Mouse (Mus musculus) hindbrain, embryonic 10.5 days (tissue): Measurements from ENCODE around the gene Tbx1. TPM values are rescaled to one million over a fixed set of nuclear protein-coding genes. Genes with fewer than 3 reads are reported as not detected.

Experiments used
- DNase-seq: peaks from one replicate; pipeline ENCODE4 v3.0.0-alpha.2; 2017; ENCODE audit warnings: low spot score
- H3K27ac ChIP-seq: fragments of 300-500 bp; sonication (generic); 2 replicates; pipeline ENCODE4 v1.5.1; 2016; ENCODE audit warnings: mild to moderate bottlenecking, moderate library complexity
- H3K27me3 ChIP-seq: fragments of 300-500 bp; sonication (generic); 2 replicates; pipeline ENCODE4 v1.6.1; 2016; ENCODE audit warnings: mild to moderate bottlenecking; ENCODE audit not compliant: poor library complexity, insufficient read depth, severe bottlenecking
- H3K36me3 ChIP-seq: fragments of 300-500 bp; sonication (generic); 2 replicates; pipeline ENCODE4 v1.6.1; 2016; ENCODE audit warnings: mild to moderate bottlenecking, moderate library complexity
- H3K4me1 ChIP-seq: fragments of 300-500 bp; sonication (generic); replicated peaks from 2 replicates; pipeline ENCODE4 v1.6.1; 2016; ENCODE audit warnings: mild to moderate bottlenecking
- H3K4me3 ChIP-seq: fragments of 300-500 bp; sonication (generic); 2 replicates; pipeline ENCODE4 v1.5.1; 2016; ENCODE audit warnings: mild to moderate bottlenecking, moderate library complexity
- H3K9me3 ChIP-seq: fragments of 300-500 bp; sonication (generic); 2 replicates; pipeline ENCODE4 v1.6.1; 2016; ENCODE audit warnings: mild to moderate bottlenecking, moderate library complexity
- WGBS: fragments of 180-500 bp; shearing (Covaris S2); methylation state at CpG from one replicate; pipeline ENCODE4 v1.1.7; 2016; 5-methylcytosine and 5-hydroxymethylcytosine counted together
- polyA plus RNA-seq: library from polyadenylated mRNA; unstranded; fragments of >200 nt; fragmentation: Nextera tagmentation; extraction: Ambion mirVana; gene quantifications from 2 replicates; pipeline ENCODE4 v1.2.1, GENCODE M21; 2016

Tbx1 gene
- polyA plus RNA-seq, 1 experiment from 2014 or later: 15.3 TPM

DNA sequence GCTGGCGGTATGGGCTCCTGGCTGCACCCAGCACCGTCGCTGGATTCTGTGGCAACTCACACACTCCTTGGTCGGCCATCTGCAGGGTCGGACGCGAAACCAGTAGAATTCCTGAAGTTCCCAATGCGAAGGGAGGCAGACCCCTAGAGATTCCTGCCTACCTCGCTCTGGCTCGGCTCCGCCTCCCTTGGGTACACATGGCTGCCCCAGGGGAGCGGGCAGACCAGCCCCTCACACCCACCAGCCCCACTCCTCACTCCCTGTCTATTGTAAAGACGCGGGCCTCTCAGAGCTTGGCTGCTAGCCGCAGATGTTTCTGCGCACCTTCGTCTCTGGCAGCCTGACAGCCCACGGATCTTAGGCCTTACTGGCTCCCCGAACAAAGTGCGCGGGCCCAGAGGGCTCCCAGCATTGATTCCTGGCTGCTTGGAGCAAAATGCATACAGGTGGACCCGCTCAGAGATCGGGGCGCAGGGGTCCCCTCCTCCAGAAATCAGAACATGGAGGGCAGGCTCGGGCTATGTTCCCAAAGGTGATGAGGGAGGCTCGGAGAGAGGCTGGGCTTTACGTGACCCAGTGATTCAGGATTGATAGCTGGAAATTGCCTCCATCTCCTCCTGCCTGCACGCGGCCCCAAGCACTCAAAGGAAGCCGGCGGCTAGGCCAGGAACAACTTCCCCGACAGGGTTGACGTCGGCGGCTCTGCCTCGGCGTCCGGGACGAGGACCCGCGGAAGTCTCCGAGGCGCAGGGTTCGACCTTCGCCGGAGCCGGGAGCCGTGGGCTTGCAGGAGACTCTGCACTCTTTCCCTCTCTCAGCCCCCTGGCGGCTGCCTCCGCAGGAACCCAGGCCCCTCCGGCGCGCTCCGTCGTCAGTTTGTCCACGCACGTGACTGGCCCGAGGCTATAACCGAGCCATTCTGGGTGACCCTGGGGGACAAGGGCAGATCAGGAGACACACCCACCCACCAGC is 862 bp upstream of the Tbx1 start:
- 1% methylated on average over 59 of the region's 59 CpGs for WGBS
- peaks cover 56% of the 10 kb centered on the region for H3K4me1 ChIP-seq

DNA sequence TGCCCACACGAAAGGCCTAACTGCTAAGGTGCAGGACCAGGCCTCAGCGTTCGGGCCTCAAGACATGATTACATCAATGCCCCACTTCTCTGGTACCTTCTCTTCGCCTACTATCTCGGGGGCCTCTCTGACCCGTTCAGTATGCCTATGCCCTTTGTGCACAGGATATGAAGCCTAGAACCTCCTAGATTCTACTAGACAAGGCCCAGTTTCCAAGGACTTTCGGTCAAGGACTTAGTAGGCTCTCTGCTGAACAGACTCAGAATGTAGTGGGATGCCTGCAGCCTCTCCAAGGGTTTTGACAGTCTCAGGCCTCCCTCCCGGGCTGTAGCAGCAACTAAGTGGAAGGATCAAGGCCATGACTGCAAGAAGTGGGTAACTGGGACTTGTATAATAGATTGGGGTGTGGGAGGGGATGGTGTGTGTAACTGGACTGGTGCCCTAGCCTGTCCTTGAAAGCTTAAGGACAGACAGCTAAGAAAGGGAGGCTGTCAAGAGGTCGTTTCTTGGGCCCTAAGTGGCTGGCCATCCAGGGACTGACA is 1.3 kb downstream of the Tbx1 start:
- H3K27me3 ChIP-seq: peaks cover 99% of the 10 kb centered on the region
- no peak overlapping the region; the same call in 1 of the 2 replicates for H3K27ac ChIP-seq
- 7% methylated on average over 9 of the region's 9 CpGs for WGBS
- H3K4me3 ChIP-seq: peak overlapping the region; percentile 58
- DNase-seq: peak; percentile 48
- no peaks in the 10 kb centered on the region for H3K9me3 ChIP-seq
- H3K36me3 ChIP-seq: no peaks in the 10 kb centered on the region
- peaks cover 72% of the 10 kb centered on the region for H3K4me1 ChIP-seq

More for the DNA sequence above, 862 bp upstream of the Tbx1 start:
- Histone ChIP-seq H3K9me3 (no peaks in the 10 kb centered on the region), H3K27ac (peak overlapping the region; percentile 53), H3K36me3 (no peaks in the 10 kb centered on the region), H3K27me3 (peaks cover 99% of the 10 kb centered on the region), H3K4me3 (peak overlapping the region; percentile 40)
- DNase-seq: peak; percentile 67

DNA sequence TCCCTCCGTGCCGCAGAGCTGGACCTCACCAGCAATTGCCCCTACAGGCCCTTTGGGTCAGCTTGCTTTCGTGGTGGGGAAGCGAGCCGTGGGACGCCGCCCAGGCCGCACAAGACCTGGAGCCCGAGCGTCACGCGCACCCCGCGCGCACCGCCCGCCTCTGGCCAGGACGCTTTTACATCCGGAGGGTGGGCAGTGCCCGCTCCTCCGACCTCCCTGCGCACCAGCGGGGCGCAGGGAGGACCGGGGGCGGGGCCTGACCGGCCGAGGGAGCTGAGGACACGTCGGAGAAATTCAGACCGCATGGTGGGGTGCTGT is 1.8 kb downstream of the Tbx1 start:
- WGBS: under 1% methylated on average over 31 of the region's 31 CpGs
- H3K27me3 ChIP-seq: peaks cover 99% of the 10 kb centered on the region
- peak; percentile 55 for DNase-seq
- peak overlapping the region; percentile 58 for H3K4me3 ChIP-seq
- peaks cover 76% of the 10 kb centered on the region for H3K4me1 ChIP-seq
- no peaks in the 10 kb centered on the region for H3K36me3 ChIP-seq
- H3K27ac ChIP-seq: peak overlapping the region; percentile 75
- H3K9me3 ChIP-seq: no peaks in the 10 kb centered on the region

DNA sequence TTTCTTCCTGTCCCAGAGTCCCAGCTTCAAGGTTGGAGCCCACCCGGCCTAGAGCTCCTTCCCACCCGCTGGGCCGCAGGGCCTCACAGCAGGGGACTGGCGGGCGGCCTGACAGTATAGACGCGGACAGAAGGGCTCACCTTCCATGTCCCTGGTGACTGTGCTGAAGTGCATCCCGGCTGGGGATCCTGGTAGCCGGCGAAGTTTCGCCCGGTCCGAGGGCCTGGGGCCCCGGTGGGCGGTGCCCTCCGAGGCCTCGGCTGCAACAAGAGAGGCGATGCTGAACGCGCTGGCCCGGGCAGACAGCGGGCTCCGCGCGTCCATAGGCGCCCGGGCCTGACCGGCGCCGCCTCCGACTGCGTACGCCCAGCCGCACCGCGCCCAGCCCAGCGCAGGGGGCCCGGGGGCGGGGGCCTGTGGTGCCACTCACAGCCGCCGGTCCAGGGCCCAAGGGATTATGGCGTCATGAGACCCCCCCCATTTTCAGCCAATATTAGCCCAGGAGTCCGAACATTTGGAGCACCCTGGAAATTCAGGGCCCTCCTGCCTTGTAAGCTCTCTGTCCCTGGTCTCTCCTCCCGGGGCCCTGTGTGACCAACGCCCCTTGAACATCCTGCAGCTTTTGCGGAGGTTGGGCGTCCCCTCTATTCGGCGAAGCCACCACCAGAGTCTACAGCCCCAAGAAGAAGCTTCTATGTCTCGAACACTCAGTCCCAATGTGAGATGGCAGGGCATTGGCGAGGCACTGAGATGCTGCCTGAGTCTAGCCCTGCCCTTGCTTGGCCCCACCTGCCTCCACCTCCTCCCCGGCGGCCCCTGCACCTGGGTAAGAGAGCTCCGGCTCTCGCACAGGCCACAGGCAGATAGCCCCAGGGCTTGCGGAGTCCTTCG is 2.4 kb downstream of the Tbx1 start:
- peak overlapping the region; percentile 58 for H3K4me3 ChIP-seq
- peak; percentile 66 for DNase-seq
- H3K4me1 ChIP-seq: peaks cover 79% of the 10 kb centered on the region
- under 1% methylated on average over 57 of the region's 57 CpGs for WGBS
- no peaks in the 10 kb centered on the region for H3K9me3 ChIP-seq
- H3K27me3 ChIP-seq: peaks cover 99% of the 10 kb centered on the region
- peak overlapping the region; percentile 75 for H3K27ac ChIP-seq
- H3K36me3 ChIP-seq: no peaks in the 10 kb centered on the region

DNA sequence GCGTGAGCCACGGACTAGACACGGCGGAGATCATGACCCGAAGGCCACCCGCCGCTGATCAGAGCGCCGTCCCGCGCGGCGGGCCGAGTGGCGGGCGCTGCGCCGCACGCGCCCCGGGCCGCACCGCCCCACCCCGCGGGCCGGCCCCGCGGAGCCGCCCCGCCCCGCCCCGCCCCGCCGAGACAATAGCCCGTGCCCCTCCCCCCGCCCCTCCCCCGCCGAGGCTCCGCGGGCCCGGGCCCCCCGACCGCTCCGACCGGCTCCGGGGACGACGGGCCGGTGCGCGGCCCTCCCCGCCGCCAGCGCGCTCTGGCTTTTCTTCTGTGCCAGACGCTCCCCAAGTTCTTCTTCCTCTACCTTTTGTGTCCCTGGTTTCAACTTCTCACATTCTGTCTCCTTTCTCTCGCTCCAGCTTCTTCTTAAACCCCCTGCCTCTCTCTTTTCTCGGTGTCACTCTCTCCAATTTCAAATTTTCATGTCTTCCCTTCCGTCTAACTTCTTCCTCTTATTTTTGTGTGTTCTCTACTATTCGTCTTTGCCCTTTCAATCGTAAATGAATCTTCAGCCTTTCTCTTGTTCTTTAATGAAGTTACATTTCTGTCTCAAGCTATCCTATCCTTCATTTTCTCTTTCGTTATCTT is 3.4 kb downstream of the Tbx1 start:
- H3K9me3 ChIP-seq: no peaks in the 10 kb centered on the region
- no peak for DNase-seq
- WGBS: under 1% methylated on average over 51 of the region's 62 CpGs
- peaks cover 100% of the 10 kb centered on the region for H3K27me3 ChIP-seq
- H3K4me3 ChIP-seq: peak overlapping the region; percentile 58
- H3K27ac ChIP-seq: peak overlapping the region; percentile 81
- H3K4me1 ChIP-seq: peaks cover 89% of the 10 kb centered on the region
- H3K36me3 ChIP-seq: no peaks in the 10 kb centered on the region

DNA sequence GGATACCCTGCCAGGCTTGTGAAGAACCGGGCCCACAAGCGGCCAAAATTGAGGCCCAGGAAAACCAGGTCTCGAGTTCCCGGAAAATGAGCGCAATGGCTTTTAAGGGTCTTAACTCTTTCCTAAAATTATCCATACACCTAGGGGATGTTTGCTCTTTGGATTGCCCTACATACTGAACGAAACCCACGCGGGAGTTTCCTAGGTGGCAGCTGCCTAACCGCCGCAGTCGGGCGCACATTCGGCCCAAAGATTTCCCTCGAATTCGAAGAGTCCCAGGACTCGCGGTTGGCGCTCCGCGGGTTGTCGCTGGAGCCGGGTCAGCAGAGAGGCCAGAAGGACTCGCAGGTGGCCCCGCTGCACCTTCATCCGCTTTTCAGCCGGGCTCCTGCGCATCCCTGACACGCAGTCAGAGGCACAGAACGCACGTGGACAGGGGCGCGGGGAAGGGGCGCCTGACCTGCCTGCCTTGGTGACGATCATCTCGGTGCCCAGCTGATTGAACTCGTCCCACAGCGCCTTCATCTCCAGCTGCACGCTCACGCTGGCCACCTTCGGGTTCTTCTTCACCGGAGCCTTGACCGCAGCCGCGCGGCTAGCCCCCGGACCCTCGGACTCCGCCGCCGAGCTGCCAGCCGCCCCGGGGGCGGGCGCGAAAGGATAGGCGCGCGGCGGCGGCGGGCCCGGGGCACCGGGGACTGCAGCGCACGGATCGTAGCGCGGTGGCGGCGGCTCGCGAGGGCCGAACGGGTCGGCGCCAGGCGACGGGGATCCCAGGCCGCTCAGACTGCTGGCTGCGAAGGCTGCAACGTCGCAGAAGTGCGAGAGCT is 4.2 kb downstream of the Tbx1 start:
- H3K4me1 ChIP-seq: peaks cover 89% of the 10 kb centered on the region
- H3K9me3 ChIP-seq: no peaks in the 10 kb centered on the region
- H3K27me3 ChIP-seq: peaks cover 100% of the 10 kb centered on the region
- under 1% methylated on average over 83 of the region's 83 CpGs for WGBS
- peak; percentile 67 for DNase-seq
- H3K4me3 ChIP-seq: peak overlapping the region; percentile 58
- H3K27ac ChIP-seq: peak overlapping the region; percentile 81
- no peaks in the 10 kb centered on the region for H3K36me3 ChIP-seq

DNA sequence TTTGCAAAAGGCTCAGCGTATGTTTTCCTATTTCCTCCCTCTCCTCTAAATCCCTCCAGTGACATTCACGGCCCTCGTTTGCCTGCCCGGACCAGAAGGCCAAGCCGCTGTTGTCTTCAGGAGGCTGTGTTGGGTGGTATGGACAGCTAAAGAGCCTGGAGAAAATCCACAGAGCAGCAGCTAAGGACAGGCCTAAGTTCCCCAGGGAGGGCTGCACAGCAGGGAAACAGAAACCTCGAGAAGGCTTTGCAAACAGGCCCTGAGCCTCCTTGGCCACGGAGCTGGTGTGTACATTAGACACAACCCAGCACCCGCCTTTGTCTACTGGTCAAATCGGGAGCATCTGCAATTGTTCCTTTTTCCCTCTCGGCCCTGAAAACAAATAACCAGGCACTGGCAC is 4.8 kb downstream of the Tbx1 start:
- peaks cover 100% of the 10 kb centered on the region for H3K27me3 ChIP-seq
- DNase-seq: peak; percentile 61
- no peaks in the 10 kb centered on the region for H3K36me3 ChIP-seq
- H3K4me3 ChIP-seq: peak overlapping the region; percentile 58
- peaks cover 89% of the 10 kb centered on the region for H3K4me1 ChIP-seq
- no peaks in the 10 kb centered on the region for H3K9me3 ChIP-seq
- 2% methylated on average over 10 of the region's 10 CpGs for WGBS
- peak overlapping the region; percentile 81 for H3K27ac ChIP-seq

DNA sequence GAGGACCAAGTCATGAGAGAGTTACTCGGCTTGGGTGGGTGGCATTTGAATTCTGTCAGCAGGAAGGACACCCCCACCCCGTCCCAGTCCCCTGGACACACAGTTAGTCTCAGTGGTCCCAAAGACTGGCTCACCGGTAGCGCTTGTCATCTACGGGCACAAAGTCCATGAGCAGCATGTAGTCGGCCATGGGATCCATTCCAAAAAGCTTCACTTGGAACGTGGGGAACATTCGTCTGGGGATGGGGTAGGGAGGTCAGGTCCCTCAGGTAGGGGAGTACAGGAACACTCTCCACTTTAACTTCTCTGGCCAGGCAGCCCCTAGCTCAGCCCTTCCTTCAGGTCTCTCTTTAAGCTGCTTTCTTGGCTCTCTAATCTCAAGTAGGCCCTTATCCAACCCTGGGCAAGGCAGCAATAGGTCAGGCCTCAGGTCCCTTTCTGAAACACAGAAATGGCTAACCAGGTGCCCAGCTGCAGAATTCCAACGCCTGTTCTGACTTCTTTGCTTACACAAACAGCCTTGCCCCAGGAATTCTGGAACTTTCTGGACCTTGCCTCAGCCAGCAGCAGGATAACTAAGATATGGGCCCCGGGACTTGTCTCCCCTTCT is 5.5 kb downstream of the Tbx1 start:
- 9% methylated on average over 10 of the region's 10 CpGs for WGBS
- Histone ChIP-seq H3K4me3 (peak overlapping the region; percentile 58), H3K36me3 (no peaks in the 10 kb centered on the region), H3K27ac (peak overlapping the region; percentile 81; the same call in 1 of the 2 replicates), H3K4me1 (peaks cover 84% of the 10 kb centered on the region), H3K9me3 (no peaks in the 10 kb centered on the region), H3K27me3 (peaks cover 100% of the 10 kb centered on the region)
- DNase-seq: peak; percentile 35

DNA sequence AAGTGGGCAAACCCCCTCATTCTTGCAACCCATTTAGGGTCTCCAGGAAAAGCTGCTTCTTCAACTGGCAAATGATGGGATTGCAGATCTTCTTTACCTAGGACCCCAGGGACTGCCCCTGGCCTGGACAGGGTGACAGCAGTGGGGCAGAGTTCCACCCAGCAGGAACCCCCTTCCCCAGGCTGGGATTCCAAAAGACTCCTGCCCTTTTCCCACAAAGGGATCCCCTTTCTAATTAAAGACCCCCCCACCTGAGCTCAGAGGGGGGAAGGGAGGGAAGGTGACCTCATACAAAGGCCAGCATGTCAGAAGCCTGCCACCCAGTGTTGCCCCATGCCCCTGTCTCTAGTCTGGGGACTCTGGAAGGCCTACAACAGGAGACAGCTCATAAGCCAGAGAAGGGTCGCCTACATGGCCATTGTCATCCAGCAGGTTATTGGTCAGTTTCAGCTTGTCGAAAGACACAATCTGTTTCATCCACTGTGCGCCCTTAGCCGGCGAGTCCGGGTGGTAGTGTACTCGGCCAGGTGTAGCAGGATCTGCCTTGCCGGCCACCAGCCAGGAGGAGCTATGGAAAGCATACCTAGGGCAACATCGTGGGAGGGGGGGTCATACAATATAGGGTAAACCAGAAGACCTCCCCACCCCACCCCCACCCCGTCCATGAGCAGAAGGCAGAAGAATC is 6.7 kb downstream of the Tbx1 start:
- no peaks in the 10 kb centered on the region for H3K9me3 ChIP-seq
- peaks cover 73% of the 10 kb centered on the region for H3K4me1 ChIP-seq
- H3K27me3 ChIP-seq: peaks cover 98% of the 10 kb centered on the region
- WGBS: 7% methylated on average over 10 of the region's 10 CpGs
- peak overlapping the region; percentile 58 for H3K4me3 ChIP-seq
- no peaks in the 10 kb centered on the region for H3K36me3 ChIP-seq
- 0 out of 2 replicates have a peak overlapping the region, but pooled peaks have one; percentile 30 for H3K27ac ChIP-seq
- no peak for DNase-seq

DNA sequence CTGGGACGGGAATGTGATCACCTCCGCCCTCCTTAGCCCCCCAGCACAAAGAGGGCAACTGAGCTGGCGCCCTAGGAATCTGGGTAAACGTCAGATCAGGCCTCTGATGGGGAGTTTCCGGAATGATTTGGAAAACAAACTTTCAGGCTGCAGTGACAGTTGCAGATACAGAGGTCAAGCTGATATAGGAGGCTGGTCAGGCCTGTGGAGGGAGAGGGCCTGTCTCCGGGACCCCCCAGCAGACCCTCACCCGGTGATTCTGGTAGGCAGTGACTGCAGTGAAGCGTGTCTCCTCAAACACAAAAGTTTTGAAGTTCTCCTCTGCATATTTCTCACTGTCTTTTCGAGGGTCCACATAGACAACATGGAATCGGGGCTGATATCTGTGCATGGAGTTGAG is 7.3 kb downstream of the Tbx1 start:
- peaks cover 98% of the 10 kb centered on the region for H3K27me3 ChIP-seq
- H3K27ac ChIP-seq: no peak overlapping the region; the same call in 1 of the 2 replicates
- peaks cover 66% of the 10 kb centered on the region for H3K4me1 ChIP-seq
- no peak for DNase-seq
- no peaks in the 10 kb centered on the region for H3K9me3 ChIP-seq
- peak overlapping the region; percentile 49; the same call in 1 of the 2 replicates for H3K4me3 ChIP-seq
- no peaks in the 10 kb centered on the region for H3K36me3 ChIP-seq
- 6% methylated on average over 10 of the region's 10 CpGs for WGBS
